Comparison of ENCODE assay signal across 21 mouse cellular contexts in genomic region chr19:4217855-4218254, GRCm38 (mm10). TPM values are rescaled to one million over a fixed set of nuclear protein-coding genes. Genes with fewer than 3 reads are reported as not detected.
DNase-seq lines count a peak whose midpoint lies in the region; ATAC-seq and TF ChIP-seq lines count a peak whose summit lies in the region.
"Had no signal": no experiment of that assay in that cellular context is flagged by ENCODE, and none has a peak within 500 bp of the region (broad histone marks: within the 10 kb centered on the region; RNA-seq: fewer than 3 reads in every experiment).

No protein-coding gene starts in this region.

- no peak for TF ChIP-seq CTCF in liver, postnatal 0 days (IDR thresholded peaks at IDR 0.05; ENCODE audit: low read depth)
- TF ChIP-seq CTCF in lung, adult 2 months (IDR thresholded peaks at IDR 0.05; ENCODE audit: insufficient read depth, low read length) = no peak

- peaks cover 44% of the 10 kb centered on the region for H3K27me3 ChIP-seq in liver, postnatal 0 days (ENCODE audit: insufficient read depth, low read length)
- peaks cover 98% of the 10 kb centered on the region for H3K27me3 ChIP-seq in liver, embryonic 12.5 days (replicated peaks)
- no peaks in the 10 kb centered on the region for H3K27me3 ChIP-seq in embryonic facial prominence, embryonic 13.5 days
- H3K27me3 ChIP-seq in limb, embryonic 11.5 days (ENCODE audit: control insufficient read depth, insufficient read depth, low read length) = no peaks in the 10 kb centered on the region
- no peaks in the 10 kb centered on the region for H3K27me3 ChIP-seq in stomach, embryonic 16.5 days (ENCODE audit: control insufficient read depth, insufficient read depth, low read length)
- H3K27me3 ChIP-seq: limb, embryonic 15.5 days had no signal

- TF ChIP-seq POLR2A in lung, adult 2 months (IDR thresholded peaks at IDR 0.05; ENCODE audit: borderline replicate concordance, extremely low read depth, low read depth, low read length) = no peak

- no peak for ATAC-seq in liver, postnatal 0 days
- no peak for ATAC-seq in liver, embryonic 12.5 days
- no peak for ATAC-seq in embryonic facial prominence, embryonic 13.5 days (ENCODE audit: insufficient number of reproducible peaks, insufficient read depth, low FRiP score, low TSS enrichment, low read depth)
- ATAC-seq in limb, embryonic 11.5 days (ENCODE audit: insufficient number of reproducible peaks, low FRiP score, low TSS enrichment, low read depth) = no peak
- no peak for ATAC-seq in stomach, embryonic 16.5 days (ENCODE audit: insufficient read depth, low FRiP score)

- peak overlapping the region; percentile 44; the same call in 1 of the 2 replicates for H3K27ac ChIP-seq in liver, postnatal 0 days (ENCODE audit: low read depth)
- H3K27ac ChIP-seq in liver, embryonic 12.5 days = no peak overlapping the region
- H3K27ac ChIP-seq in embryonic facial prominence, embryonic 13.5 days = peak overlapping the region; percentile 60
- H3K27ac ChIP-seq in limb, embryonic 11.5 days (replicated peaks; ENCODE audit: low read depth, low read length) = no peak overlapping the region
- H3K27ac ChIP-seq in stomach, embryonic 16.5 days (ENCODE audit: low read length) = peak overlapping the region; percentile 79
- H3K27ac ChIP-seq: forebrain, embryonic 10.5 days; hindbrain, embryonic 14.5 days; limb, embryonic 15.5 days had no signal

- WGBS in liver, postnatal 0 days (ENCODE audit: insufficient replicate concordance) = 63% methylated on average over 3 of the region's 3 CpGs
- WGBS in liver, embryonic 12.5 days (ENCODE audit: insufficient replicate concordance) = 54% methylated on average over 3 of the region's 3 CpGs
- 38% methylated on average over 3 of the region's 3 CpGs for WGBS in embryonic facial prominence, embryonic 13.5 days
- WGBS in limb, embryonic 11.5 days = 46% methylated on average over 3 of the region's 3 CpGs
- WGBS in stomach, embryonic 16.5 days = 36% methylated on average over 3 of the region's 3 CpGs
- WGBS in lung, adult 2 months = 38% methylated on average over 3 of the region's 3 CpGs

- no peaks in the 10 kb centered on the region for H3K9me3 ChIP-seq in liver, postnatal 0 days (ENCODE audit: low read length)
- H3K9me3 ChIP-seq in liver, embryonic 12.5 days (replicated peaks) = no peaks in the 10 kb centered on the region
- no peaks in the 10 kb centered on the region for H3K9me3 ChIP-seq in embryonic facial prominence, embryonic 13.5 days
- no peaks in the 10 kb centered on the region for H3K9me3 ChIP-seq in limb, embryonic 11.5 days (ENCODE audit: control insufficient read depth, low read length)
- H3K9me3 ChIP-seq in stomach, embryonic 16.5 days (replicated peaks; ENCODE audit: control insufficient read depth, low read length) = no peaks in the 10 kb centered on the region
- H3K9me3 ChIP-seq: forebrain, embryonic 10.5 days; limb, embryonic 15.5 days had no signal

- H3K4me2 ChIP-seq in liver, postnatal 0 days (ENCODE audit: low read depth, low read length) = 0 out of 2 replicates have a peak overlapping the region, but pooled peaks have one; percentile 4
- no peak overlapping the region for H3K4me2 ChIP-seq in liver, embryonic 12.5 days
- peak overlapping the region; percentile 87 for H3K4me2 ChIP-seq in embryonic facial prominence, embryonic 13.5 days
- H3K4me2 ChIP-seq in limb, embryonic 11.5 days (ENCODE audit: low read depth, severe bottlenecking) = peak overlapping the region; percentile 86; the same call in 1 of the 2 replicates
- 0 out of 2 replicates have a peak overlapping the region, but pooled peaks have one; percentile 92 for H3K4me2 ChIP-seq in stomach, embryonic 16.5 days (ENCODE audit: low read depth, low read length)
- H3K4me2 ChIP-seq: hindbrain, embryonic 14.5 days had no signal

- no peak overlapping the region for H3K4me3 ChIP-seq in liver, postnatal 0 days (ENCODE audit: low read depth, low read length)
- no peak overlapping the region for H3K4me3 ChIP-seq in liver, embryonic 12.5 days
- H3K4me3 ChIP-seq in embryonic facial prominence, embryonic 13.5 days = peak overlapping the region; percentile 95; the same call in 1 of the 2 replicates
- no peak overlapping the region for H3K4me3 ChIP-seq in limb, embryonic 11.5 days (ENCODE audit: low read depth, low read length)
- no peak overlapping the region for H3K4me3 ChIP-seq in stomach, embryonic 16.5 days (replicated peaks; ENCODE audit: low read length)
- no peak overlapping the region for H3K4me3 ChIP-seq in lung, adult 2 months (replicated peaks; ENCODE audit: extremely low read depth, low read depth, low read length)
- H3K4me3 ChIP-seq: forebrain, embryonic 10.5 days; limb, embryonic 15.5 days had no signal

- TF ChIP-seq EP300 in liver, postnatal 0 days (IDR thresholded peaks at IDR 0.05; ENCODE audit: low read depth) = no peak

- H3K36me3 ChIP-seq in liver, postnatal 0 days (replicated peaks; ENCODE audit: insufficient read depth, low read length) = no peaks in the 10 kb centered on the region; the same call in 1 of the 2 replicates
- no peaks in the 10 kb centered on the region for H3K36me3 ChIP-seq in liver, embryonic 12.5 days
- H3K36me3 ChIP-seq in embryonic facial prominence, embryonic 13.5 days = peaks cover 15% of the 10 kb centered on the region
- H3K36me3 ChIP-seq in limb, embryonic 11.5 days (ENCODE audit: control insufficient read depth, insufficient read depth, low read length) = peaks cover 8% of the 10 kb centered on the region
- H3K36me3 ChIP-seq in stomach, embryonic 16.5 days (ENCODE audit: control insufficient read depth, insufficient read depth, low read length) = no peaks in the 10 kb centered on the region
- H3K36me3 ChIP-seq: forebrain, embryonic 10.5 days had no signal

- no peak overlapping the region for H3K9ac ChIP-seq in liver, postnatal 0 days (replicated peaks)
- no peak overlapping the region for H3K9ac ChIP-seq in liver, embryonic 12.5 days
- H3K9ac ChIP-seq in embryonic facial prominence, embryonic 13.5 days = 0 out of 2 replicates have a peak overlapping the region, but pooled peaks have one; percentile 21
- H3K9ac ChIP-seq in limb, embryonic 11.5 days (ENCODE audit: low read length) = no peak overlapping the region; the same call in 1 of the 2 replicates
- H3K9ac ChIP-seq in stomach, embryonic 16.5 days (ENCODE audit: low read length) = no peak overlapping the region
- H3K9ac ChIP-seq: hindbrain, embryonic 14.5 days; limb, embryonic 15.5 days had no signal

- peaks cover 69% of the 10 kb centered on the region for H3K4me1 ChIP-seq in liver, postnatal 0 days (ENCODE audit: insufficient read depth)
- H3K4me1 ChIP-seq in liver, embryonic 12.5 days = peaks cover 78% of the 10 kb centered on the region
- H3K4me1 ChIP-seq in embryonic facial prominence, embryonic 13.5 days = peaks cover 81% of the 10 kb centered on the region
- peaks cover 42% of the 10 kb centered on the region for H3K4me1 ChIP-seq in limb, embryonic 11.5 days (ENCODE audit: control insufficient read depth, insufficient read depth, low read length)
- H3K4me1 ChIP-seq in stomach, embryonic 16.5 days (ENCODE audit: control insufficient read depth, insufficient read depth, low read length) = peaks cover 75% of the 10 kb centered on the region
- peaks cover 30% of the 10 kb centered on the region for H3K4me1 ChIP-seq in lung, adult 2 months (ENCODE audit: control insufficient read depth, insufficient read depth, low read length)

- no peak for DNase-seq in liver, postnatal 0 days
- no peak for DNase-seq in limb, embryonic 11.5 days (ENCODE audit: low spot score)
- no peak for DNase-seq in lung, adult 2 months
- no peak for DNase-seq in neural tube, embryonic 10.5 days (ENCODE audit: extremely low spot score, low spot score)
- DNase-seq in heart, adult 9 months (ENCODE audit: low spot score in 2 of 2) = no peak
- DNase-seq: adrenal gland, postnatal 14 days; cerebellum, adult 18-20 months; cerebellum, postnatal 36 days; gastrocnemius, postnatal 36 days; kidney, adult 9 months; midbrain, embryonic 14.5 days; spleen, adult 18-20 months had no signal

RNA-seq across cellular contexts. Expression of gene AC109138.7, which starts 3.7 kb away (rescaled TPM):
- not detected in 2 replicates for polyA plus RNA-seq in liver, postnatal 0 days (2015; fragmentation: Nextera tagmentation; extraction: Ambion mirVana)
- polyA plus RNA-seq in liver, embryonic 12.5 days (2016; fragmentation: Nextera tagmentation; extraction: Ambion mirVana) = not detected in 2 replicates
- not detected in 2 replicates for polyA plus RNA-seq in embryonic facial prominence, embryonic 13.5 days (2015; fragmentation: Nextera tagmentation; extraction: Ambion mirVana)
- not detected in 2 replicates for polyA plus RNA-seq in limb, embryonic 11.5 days (2014; fragmentation: Nextera tagmentation; extraction: Ambion mirVana)
- not detected in 2 replicates for polyA plus RNA-seq in stomach, embryonic 16.5 days (2015; fragmentation: Nextera tagmentation; extraction: Ambion mirVana)
- not detected in 2 replicates for polyA plus RNA-seq in lung, adult 2 months (2012; rRNA removed)
- polyA plus RNA-seq: embryonic facial prominence, embryonic 11.5 days; forebrain, embryonic 10.5 days; heart, embryonic 11.5 days; hindbrain, embryonic 14.5 days; limb, embryonic 15.5 days; lung, embryonic 16.5 days; midbrain, embryonic 14.5 days had no signal

RNA-seq across cellular contexts. Expression of gene Clcf1, which starts 3.8 kb away (rescaled TPM):
- polyA plus RNA-seq in liver, postnatal 0 days (2015; fragmentation: Nextera tagmentation; extraction: Ambion mirVana) = 0.91 and 1.1 TPM in 2 replicates
- polyA plus RNA-seq in liver, embryonic 12.5 days (2016; fragmentation: Nextera tagmentation; extraction: Ambion mirVana) = 0.73 and 1.3 TPM in 2 replicates
- polyA plus RNA-seq in embryonic facial prominence, embryonic 13.5 days (2015; fragmentation: Nextera tagmentation; extraction: Ambion mirVana) = 11.1 and 11.5 TPM in 2 replicates
- polyA plus RNA-seq in limb, embryonic 11.5 days (2014; fragmentation: Nextera tagmentation; extraction: Ambion mirVana) = 5.0 and 7.4 TPM in 2 replicates
- 5.3 and 6.3 TPM in 2 replicates for polyA plus RNA-seq in stomach, embryonic 16.5 days (2015; fragmentation: Nextera tagmentation; extraction: Ambion mirVana)
- 34.0 and 42.0 TPM in 2 replicates for polyA plus RNA-seq in lung, adult 2 months (2012; rRNA removed)

RNA-seq across cellular contexts. Expression of gene Pold4, which starts 13.8 kb away (rescaled TPM):
- 28.5 and 31.1 TPM in 2 replicates for polyA plus RNA-seq in liver, postnatal 0 days (2015; fragmentation: Nextera tagmentation; extraction: Ambion mirVana)
- 12.8 and 13.2 TPM in 2 replicates for polyA plus RNA-seq in liver, embryonic 12.5 days (2016; fragmentation: Nextera tagmentation; extraction: Ambion mirVana)
- polyA plus RNA-seq in embryonic facial prominence, embryonic 13.5 days (2015; fragmentation: Nextera tagmentation; extraction: Ambion mirVana) = 21.2 and 24.9 TPM in 2 replicates
- polyA plus RNA-seq in limb, embryonic 11.5 days (2014; fragmentation: Nextera tagmentation; extraction: Ambion mirVana) = 11.5 and 12.6 TPM in 2 replicates
- polyA plus RNA-seq in stomach, embryonic 16.5 days (2015; fragmentation: Nextera tagmentation; extraction: Ambion mirVana) = 36.3 and 38.0 TPM in 2 replicates
- 110 and 112 TPM in 2 replicates for polyA plus RNA-seq in lung, adult 2 months (2012; rRNA removed)

RNA-seq across cellular contexts. Expression of gene Rad9a, which starts 16.4 kb away (rescaled TPM):
- 8.0 and 9.0 TPM in 2 replicates for polyA plus RNA-seq in liver, postnatal 0 days (2015; fragmentation: Nextera tagmentation; extraction: Ambion mirVana)
- 26.5 and 26.8 TPM in 2 replicates for polyA plus RNA-seq in liver, embryonic 12.5 days (2016; fragmentation: Nextera tagmentation; extraction: Ambion mirVana)
- polyA plus RNA-seq in embryonic facial prominence, embryonic 13.5 days (2015; fragmentation: Nextera tagmentation; extraction: Ambion mirVana) = 34.1 and 37.3 TPM in 2 replicates
- 52.5 and 54.9 TPM in 2 replicates for polyA plus RNA-seq in limb, embryonic 11.5 days (2014; fragmentation: Nextera tagmentation; extraction: Ambion mirVana)
- 26.2 and 26.7 TPM in 2 replicates for polyA plus RNA-seq in stomach, embryonic 16.5 days (2015; fragmentation: Nextera tagmentation; extraction: Ambion mirVana)
- 32.3 and 36.9 TPM in 2 replicates for polyA plus RNA-seq in lung, adult 2 months (2012; rRNA removed)

RNA-seq across cellular contexts. Expression of gene Ppp1ca, which starts 26.0 kb away (rescaled TPM):
- polyA plus RNA-seq in liver, postnatal 0 days (2015; fragmentation: Nextera tagmentation; extraction: Ambion mirVana) = 269 and 284 TPM in 2 replicates
- polyA plus RNA-seq in liver, embryonic 12.5 days (2016; fragmentation: Nextera tagmentation; extraction: Ambion mirVana) = 572 and 577 TPM in 2 replicates
- 788 and 789 TPM in 2 replicates for polyA plus RNA-seq in embryonic facial prominence, embryonic 13.5 days (2015; fragmentation: Nextera tagmentation; extraction: Ambion mirVana)
- polyA plus RNA-seq in limb, embryonic 11.5 days (2014; fragmentation: Nextera tagmentation; extraction: Ambion mirVana) = 952 and 995 TPM in 2 replicates
- 727 and 779 TPM in 2 replicates for polyA plus RNA-seq in stomach, embryonic 16.5 days (2015; fragmentation: Nextera tagmentation; extraction: Ambion mirVana)
- polyA plus RNA-seq in lung, adult 2 months (2012; rRNA removed) = 373 and 384 TPM in 2 replicates

Comparison
In these comparisons a context has a peak if more than half of its experiments do, and no peak if none do; other contexts are left out.
1. H3K27ac ChIP-seq: peak in liver, postnatal 0 days (single experiment), embryonic facial prominence, embryonic 13.5 days (single experiment) and stomach, embryonic 16.5 days (single experiment); none in liver, embryonic 12.5 days (single experiment) and limb, embryonic 11.5 days (single experiment).